Mouse (Mus musculus) ES-E14 (cell line): ENCODE measurements around the gene Fryl. TPM values are rescaled to one million over a fixed set of nuclear protein-coding genes. Genes with fewer than 3 reads are reported as not detected.

Experiments
- DNase-seq: peaks from one replicate; pipeline ENCODE4 v3.0.0-alpha.2; 2013; ENCODE audit warnings: low read depth, low spot score
- H3K27ac ChIP-seq: 2 replicates; pipeline ENCODE4 v1.5.1; 2012; ENCODE audit warnings: low read depth, mild to moderate bottlenecking, low read length, moderate library complexity, mixed read lengths; ENCODE audit not compliant: poor library complexity, insufficient read depth, severe bottlenecking
- H3K36me3 ChIP-seq: 2 replicates; pipeline ENCODE4 v1.6.1; 2012; ENCODE audit warnings: mild to moderate bottlenecking, low read length, moderate library complexity, mixed read lengths; ENCODE audit not compliant: control insufficient read depth, poor library complexity, insufficient read depth, severe bottlenecking
- H3K4me1 ChIP-seq, 2 experiments: fragments of 150-350 bp in 1 of 2; sonication (generic) in 1 of 2; 2 replicates each; pipeline ENCODE4 v1.6.1; 2012; ENCODE audit warnings: low read length in 2 of 2, mild to moderate bottlenecking in 1 of 2, mixed read lengths in 1 of 2; ENCODE audit not compliant: control insufficient read depth in 2 of 2, insufficient read depth in 2 of 2, poor library complexity in 1 of 2
- H3K4me3 ChIP-seq, 2 experiments: fragments of 150-350 bp in 1 of 2; sonication (generic) in 1 of 2; 2 replicates each; pipeline ENCODE4 v1.5.1; 2012; ENCODE audit warnings: low read length in 2 of 2, low read depth in 1 of 2, mild to moderate bottlenecking in 1 of 2, mixed read lengths in 1 of 2; ENCODE audit not compliant: insufficient read depth in 1 of 2, poor library complexity in 1 of 2, severe bottlenecking in 1 of 2
- H3K9ac ChIP-seq: 2 replicates; pipeline ENCODE4 v1.6.1; 2012; ENCODE audit warnings: low read depth, mild to moderate bottlenecking, low read length, mixed read lengths; ENCODE audit not compliant: poor library complexity, insufficient read depth, severe bottlenecking
- H3K9me3 ChIP-seq: fragments of 150-350 bp; sonication (generic); 2 replicates; pipeline ENCODE4 v1.6.1; 2012; ENCODE audit warnings: low read depth, mild to moderate bottlenecking, low read length; ENCODE audit not compliant: control insufficient read depth, insufficient read depth
- CHD2 ChIP-seq: IDR thresholded peaks from 2 replicates; pipeline ENCODE4 v1.6.1; 2014; ENCODE audit warnings: mild to moderate bottlenecking, low read depth, low read length, inconsistent platforms
- HCFC1 ChIP-seq: IDR thresholded peaks from 2 replicates; pipeline ENCODE4 v1.6.1; 2012; ENCODE audit warnings: low read length, inconsistent platforms, borderline replicate concordance; ENCODE audit not compliant: insufficient read depth
- MAFK ChIP-seq: IDR thresholded peaks from 2 replicates; pipeline ENCODE4 v1.6.1; 2014; ENCODE audit warnings: mild to moderate bottlenecking, low read depth, low read length, inconsistent platforms; ENCODE audit not compliant: insufficient read depth
- ZC3H11A ChIP-seq: IDR thresholded peaks from 2 replicates; pipeline ENCODE4 v1.6.1; 2012; ENCODE audit warnings: low read depth, mild to moderate bottlenecking, inconsistent platforms, low read length, borderline replicate concordance
- ZNF384 ChIP-seq: IDR thresholded peaks from 2 replicates; pipeline ENCODE4 v1.6.1; 2012; ENCODE audit warnings: low read depth, low read length, inconsistent platforms
- in situ Hi-C, 2 experiments: fragments of 600-800 bp; cut with MboI; formaldehyde crosslinking; loops; one replicate each; pipeline ENCODE4 v1.15.1; 2025; ENCODE audit warnings: low sequenced_read_pairs in 2 of 2, inconsistent platforms in 1 of 2; ENCODE audit not compliant: unreplicated experiment in 2 of 2
- total RNA-seq: library from RNA; depleted of rRNA; stranded (reverse); fragments of 300-350 nt; gene quantifications from 2 replicates; pipeline ENCODE4 v1.2.3, GENCODE M21; 2012

Fryl gene
- total RNA-seq, 1 experiment: 53.3 TPM

DNA sequence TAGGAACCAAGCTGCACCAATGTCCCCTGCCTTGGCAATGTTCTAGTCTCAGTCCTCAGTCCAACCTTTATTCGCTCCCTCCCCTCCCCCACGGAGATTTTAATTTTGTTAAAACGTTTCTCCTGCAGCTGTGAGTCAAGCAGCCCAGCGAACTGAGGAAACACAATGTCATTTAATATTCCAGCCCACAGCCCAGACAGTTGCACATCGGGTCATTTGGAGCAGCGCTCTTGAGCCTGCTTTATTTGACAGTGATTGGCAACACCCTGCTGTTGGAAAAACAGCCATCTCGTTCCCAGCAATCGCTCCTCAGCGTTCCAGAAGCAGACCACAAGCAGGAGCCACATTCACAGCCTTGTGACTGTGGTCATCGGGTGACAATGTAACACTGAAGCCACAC lies 261.0 kb downstream of the Fryl start:
- H3K9me3 ChIP-seq: no peaks in the 10 kb centered on the region
- no peak overlapping the region for H3K9ac ChIP-seq
- H3K4me3 ChIP-seq: no peak overlapping the region
- in situ Hi-C loops: loop anchor here in 1 of 2 experiments (25.0 kb wide), 1 partner anchor 392 kb away; no protein-coding TSS in a partner anchor
- H3K4me1 ChIP-seq: no peaks in the 10 kb centered on the region
- no peak for DNase-seq
- H3K36me3 ChIP-seq: no peaks in the 10 kb centered on the region
- TF ChIP-seq CHD2 (no peak), MAFK (no peak), HCFC1 (no peak), ZNF384 (no peak), ZC3H11A (no peak)
- H3K27ac ChIP-seq: no peak overlapping the region

- in situ Hi-C loops: loop anchor here in 1 of 2 experiments (25.0 kb wide), 1 partner anchor 392 kb away; no protein-coding TSS in a partner anchor
- TF ChIP-seq ZC3H11A (no peak), MAFK (no peak), HCFC1 (no peak), CHD2 (no peak), ZNF384 (no peak)
- no peak overlapping the region for H3K9ac ChIP-seq
- H3K27ac ChIP-seq: no peak overlapping the region
- H3K9me3 ChIP-seq: no peaks in the 10 kb centered on the region
- no peak overlapping the region for H3K4me3 ChIP-seq
- H3K4me1 ChIP-seq: no peaks in the 10 kb centered on the region
- no peak for DNase-seq
- no peaks in the 10 kb centered on the region for H3K36me3 ChIP-seq
These were observed 261.5 kb downstream of the Fryl start for GRCm38 (mm10) chr5:72994928-72995327.

DNA sequence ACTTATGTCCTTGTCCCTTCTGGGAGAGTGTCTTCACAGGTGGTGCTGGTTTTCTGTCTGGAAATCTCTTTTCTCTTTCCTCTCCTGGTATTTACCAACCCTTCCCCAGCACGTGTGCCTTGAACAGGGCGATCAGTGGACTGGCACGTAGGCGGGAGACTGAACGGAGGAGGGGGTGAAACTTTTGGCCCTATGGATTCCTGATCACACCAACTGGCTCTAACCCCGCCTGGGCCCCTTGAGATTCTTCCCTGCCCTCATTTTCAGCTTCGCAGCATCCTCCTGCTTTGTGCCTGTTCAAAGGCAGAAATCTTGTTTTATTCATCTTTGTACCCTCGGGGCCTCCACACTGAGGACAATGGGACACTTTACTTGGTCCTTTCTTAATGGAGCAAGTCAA lies 262.0 kb downstream of the Fryl start:
- no peaks in the 10 kb centered on the region for H3K4me1 ChIP-seq
- TF ChIP-seq ZNF384 (no peak), HCFC1 (no peak), ZC3H11A (no peak), CHD2 (no peak), MAFK (no peak)
- no peak overlapping the region for H3K9ac ChIP-seq
- H3K9me3 ChIP-seq: no peaks in the 10 kb centered on the region
- no peak for DNase-seq
- H3K4me3 ChIP-seq: no peak overlapping the region
- no peaks in the 10 kb centered on the region for H3K36me3 ChIP-seq
- in situ Hi-C loops: loop anchor here in 1 of 2 experiments (25.0 kb wide), 1 partner anchor 393 kb away; no protein-coding TSS in a partner anchor
- no peak overlapping the region for H3K27ac ChIP-seq

DNA sequence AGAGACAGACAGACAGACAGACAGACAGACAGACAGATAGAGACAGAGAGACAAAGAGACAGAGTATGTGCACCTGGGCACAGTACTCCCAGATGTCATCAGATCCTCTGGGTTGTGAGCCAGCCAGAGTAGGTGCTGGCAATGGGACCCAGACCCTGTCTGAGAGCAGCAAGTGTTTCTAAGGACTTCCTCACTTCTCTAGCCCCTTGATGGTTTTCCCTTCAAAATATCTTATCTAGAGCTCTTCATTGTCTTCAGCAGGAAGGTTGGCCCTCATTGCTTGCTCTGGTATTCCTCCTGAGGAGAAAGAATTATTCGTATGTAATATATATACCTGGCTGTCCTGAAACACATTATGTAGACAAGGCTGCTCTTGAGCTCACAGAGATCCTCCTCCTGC lies 263.9 kb downstream of the Fryl start:
- Histone ChIP-seq H3K9me3 (no peaks in the 10 kb centered on the region), H3K27ac (no peak overlapping the region), H3K36me3 (no peaks in the 10 kb centered on the region), H3K4me1 (no peaks in the 10 kb centered on the region), H3K4me3 (no peak overlapping the region), H3K9ac (no peak overlapping the region)
- TF ChIP-seq CHD2 (no peak), ZNF384 (no peak), ZC3H11A (no peak), MAFK (no peak)
- DNase-seq: no peak
- in situ Hi-C loops: loop anchor here in 1 of 2 experiments (25.0 kb wide), 1 partner anchor 395 kb away; no protein-coding TSS in a partner anchor

DNA sequence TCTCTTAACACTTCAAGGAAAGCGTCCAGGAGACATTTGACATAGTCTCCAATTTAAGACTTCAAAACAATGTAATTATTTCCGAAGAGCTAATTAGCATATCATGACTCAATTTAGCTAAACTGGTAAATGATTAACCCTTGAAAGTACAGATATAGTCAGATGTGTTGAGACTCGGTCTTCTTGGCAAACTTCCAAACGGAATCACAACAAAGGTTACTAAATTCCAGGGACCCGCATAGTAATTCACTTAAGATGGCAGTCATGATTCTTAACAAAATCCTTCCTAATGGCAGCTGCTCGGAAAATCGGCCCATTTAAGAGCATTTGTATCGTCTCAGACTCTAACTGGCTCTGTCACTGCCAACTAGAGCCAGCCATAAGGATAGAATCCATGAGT lies 266.7 kb downstream of the Fryl start:
- no peak for DNase-seq
- no peak overlapping the region for H3K4me3 ChIP-seq
- H3K27ac ChIP-seq: no peak overlapping the region
- no peak overlapping the region for H3K9ac ChIP-seq
- no peaks in the 10 kb centered on the region for H3K9me3 ChIP-seq
- no peaks in the 10 kb centered on the region for H3K4me1 ChIP-seq
- in situ Hi-C loops: loop anchor here (10.0 to 25.0 kb wide), 2 partner anchors 395 to 398 kb away; no protein-coding TSS in a partner anchor
- no peaks in the 10 kb centered on the region for H3K36me3 ChIP-seq
- TF ChIP-seq CHD2 (no peak), ZC3H11A (no peak), ZNF384 (no peak), MAFK (no peak), HCFC1 (no peak)
